Mouse (Mus musculus) naive thymus-derived CD4-positive, alpha-beta T cell, adult 2 months (primary cell): ENCODE data around the gene Arhgap23.
A peak's percentile ranks its signal among the peaks of the same experiment; 100 is the strongest.

ENCODE experiments used
- DNase-seq: peaks from one replicate; pipeline ENCODE4 v3.0.0-alpha.2; 2011; ENCODE audit warnings: low read depth

Gene Arhgap23

DNA sequence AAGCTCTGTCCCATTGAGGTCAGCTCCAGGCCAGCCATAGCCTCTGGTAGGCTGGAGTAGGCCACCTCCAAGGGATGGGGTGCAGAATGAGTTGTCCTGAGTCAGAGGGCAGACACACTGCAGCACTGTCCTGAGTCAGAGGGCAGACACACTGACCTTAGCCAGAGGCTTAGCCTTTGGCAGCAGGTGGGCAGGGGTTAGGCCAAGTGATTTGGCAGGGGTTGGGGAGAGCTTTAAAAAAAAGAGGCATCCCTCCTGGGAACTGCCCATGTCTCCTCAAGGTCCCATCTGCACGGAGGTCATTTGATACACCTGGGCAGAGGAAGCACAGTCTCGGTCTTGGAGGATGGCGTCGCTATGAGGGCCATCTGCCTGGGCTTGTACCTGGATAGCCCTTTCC is 48.7 kb downstream of the Arhgap23 start:
- DNase-seq, result no peak

GRCm38 (mm10) chr11:97465957-97466356 is 50.6 kb downstream of the Arhgap23 start:
- no peak for DNase-seq

DNA sequence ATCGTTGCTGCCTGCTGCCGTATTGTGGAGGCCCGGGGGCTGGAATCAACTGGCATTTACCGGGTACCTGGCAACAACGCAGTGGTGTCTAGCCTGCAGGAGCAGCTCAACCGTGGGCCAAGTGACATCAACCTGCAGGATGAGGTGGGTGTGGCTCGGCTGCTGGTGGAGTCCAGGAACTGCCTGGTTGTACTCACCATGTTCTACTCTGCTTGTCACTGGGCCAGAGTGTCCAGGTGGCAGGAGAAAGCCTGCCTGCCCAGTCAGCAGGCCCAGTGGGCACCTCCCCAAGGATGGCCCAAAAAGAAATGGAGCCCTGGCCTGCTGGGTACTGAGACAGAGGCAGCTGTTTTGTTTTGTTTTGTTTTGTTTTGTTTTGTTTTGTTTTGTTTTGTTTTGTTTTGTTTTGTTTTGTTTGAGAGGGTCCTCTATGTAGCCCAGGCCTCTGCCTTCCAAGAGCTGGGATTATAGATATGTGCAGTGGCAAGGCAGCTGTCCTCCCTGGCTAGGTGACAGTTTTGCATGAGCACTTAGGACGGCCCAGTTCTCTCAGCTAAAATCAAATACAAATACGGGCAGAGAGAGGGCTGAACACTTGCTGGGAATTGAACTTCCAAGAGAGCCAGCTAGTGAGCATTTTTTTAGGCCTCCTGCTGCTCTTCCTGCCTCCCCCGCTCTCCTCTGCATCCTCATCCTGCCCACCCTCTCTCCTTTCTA is 51.3 kb downstream of the Arhgap23 start:
- no peak for DNase-seq

DNA sequence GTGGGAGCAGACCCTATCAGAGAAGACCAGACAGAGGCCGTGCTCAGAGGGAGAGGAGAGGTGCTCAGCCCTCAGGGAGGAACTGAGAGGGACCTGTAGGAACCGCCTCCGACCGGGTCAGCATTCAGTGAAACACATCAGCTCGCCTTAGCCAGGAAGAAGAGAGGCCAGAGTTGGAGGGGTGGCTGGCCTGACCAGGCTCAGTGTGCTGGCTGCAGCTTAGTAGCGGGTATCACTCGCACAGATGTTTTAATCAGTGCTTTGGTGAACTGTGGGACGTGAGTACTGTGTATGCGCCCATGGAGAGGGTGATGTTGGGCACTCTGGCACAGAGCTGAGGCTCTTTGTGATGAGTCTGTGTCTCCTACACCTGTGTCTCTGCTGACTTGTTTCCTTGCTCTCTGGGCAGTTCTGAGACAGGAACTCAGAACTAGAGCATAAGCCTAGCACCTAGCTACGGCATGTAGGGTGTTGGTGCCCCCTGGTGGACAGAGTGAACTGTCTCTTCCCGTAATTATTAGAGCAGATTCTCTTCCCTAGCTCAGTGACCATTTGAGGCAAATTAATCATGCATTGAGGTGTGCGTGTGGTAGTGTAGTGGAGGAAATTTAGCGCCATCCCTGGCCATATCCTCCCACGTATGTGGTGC is 53.4 kb downstream of the Arhgap23 start:
- DNase-seq, result peak; percentile 88

DNA sequence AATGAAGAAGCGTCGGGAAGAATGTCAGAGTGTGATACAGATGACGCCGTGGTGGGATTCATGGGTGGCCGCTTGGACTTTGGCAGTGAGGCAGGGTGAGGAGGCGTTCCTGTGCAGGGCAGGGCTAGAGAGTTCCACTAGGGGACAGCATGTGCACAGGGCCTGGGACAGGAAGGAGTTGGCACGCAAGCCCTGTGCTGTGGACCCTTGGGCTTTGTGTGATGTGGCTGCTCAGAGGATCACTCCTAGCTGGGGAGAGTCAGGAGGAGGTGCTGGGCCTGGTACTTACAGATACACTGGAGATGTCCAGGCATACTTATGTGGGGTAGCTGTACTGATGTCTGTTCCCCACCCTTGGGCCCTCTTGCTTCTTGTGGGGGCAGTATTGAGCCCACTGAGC is 54.5 kb downstream of the Arhgap23 start:
- no peak for DNase-seq

- no peak for DNase-seq
Observed at GRCm38 (mm10) chr11:97471276-97471675, 55.9 kb downstream of the Arhgap23 start.

- peak; percentile 77 for DNase-seq
Observed at GRCm38 (mm10) chr11:97476334-97477095, 61.2 kb downstream of the Arhgap23 start.

DNA sequence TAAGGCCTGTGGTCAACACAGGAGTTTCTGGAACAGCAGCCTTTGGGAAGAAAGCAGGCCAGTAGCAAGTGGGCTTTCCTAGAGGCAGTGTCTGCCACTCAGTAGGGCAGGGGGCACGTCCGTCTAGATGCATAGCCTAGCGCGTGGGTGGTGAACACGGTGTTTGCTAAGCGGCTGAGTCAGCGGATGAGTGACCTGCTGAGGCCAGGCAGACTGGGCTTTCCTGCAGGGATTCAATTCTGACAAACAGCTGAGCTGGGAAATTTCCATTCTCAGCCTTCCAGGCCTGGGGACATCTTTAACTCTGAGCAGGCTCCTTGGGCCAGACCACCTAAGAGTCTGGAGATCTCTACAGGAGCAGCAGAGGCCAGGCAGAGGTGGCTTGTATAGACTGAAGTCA is 62.1 kb downstream of the Arhgap23 start:
- DNase-seq, result no peak

DNA sequence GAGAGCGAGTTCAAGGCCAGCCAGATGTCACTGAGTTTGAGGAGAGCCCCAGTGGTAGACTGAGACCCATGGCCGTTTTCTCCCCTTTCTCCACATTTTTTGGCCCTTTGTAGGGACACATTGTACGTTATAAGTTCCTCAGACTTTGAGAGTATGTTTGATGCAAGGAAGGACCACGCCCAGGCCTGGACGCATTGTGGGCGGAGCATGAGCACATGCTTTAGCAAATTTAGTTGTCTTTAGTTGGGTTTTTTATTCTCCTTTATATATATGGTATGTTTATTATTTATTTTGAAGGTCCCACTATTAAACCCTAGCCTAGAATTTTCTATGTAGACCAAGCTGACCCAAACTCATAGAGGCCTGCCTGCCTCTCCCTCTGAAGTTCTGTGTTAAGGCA is 63.0 kb downstream of the Arhgap23 start:
- no peak for DNase-seq

DNA sequence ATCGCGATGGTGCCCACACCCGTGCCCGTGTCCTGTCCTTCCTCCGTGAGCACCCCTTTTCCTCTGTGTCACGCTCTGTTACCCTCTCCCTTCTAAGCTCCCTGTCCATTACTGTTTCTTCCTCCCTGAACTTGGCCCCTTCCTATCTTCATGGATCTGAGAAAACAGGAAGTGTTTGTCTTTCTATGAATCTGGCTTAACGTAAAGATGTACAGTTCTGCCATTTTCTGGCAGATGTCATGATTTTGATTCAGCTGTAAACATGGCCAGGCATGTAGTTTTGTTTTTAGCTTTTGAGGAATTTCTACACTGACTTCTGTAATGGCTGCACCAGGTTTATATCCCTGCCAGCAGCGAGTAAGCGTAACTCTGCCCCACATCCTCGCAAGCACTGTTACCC is 63.8 kb downstream of the Arhgap23 start:
- DNase-seq, result no peak

DNA sequence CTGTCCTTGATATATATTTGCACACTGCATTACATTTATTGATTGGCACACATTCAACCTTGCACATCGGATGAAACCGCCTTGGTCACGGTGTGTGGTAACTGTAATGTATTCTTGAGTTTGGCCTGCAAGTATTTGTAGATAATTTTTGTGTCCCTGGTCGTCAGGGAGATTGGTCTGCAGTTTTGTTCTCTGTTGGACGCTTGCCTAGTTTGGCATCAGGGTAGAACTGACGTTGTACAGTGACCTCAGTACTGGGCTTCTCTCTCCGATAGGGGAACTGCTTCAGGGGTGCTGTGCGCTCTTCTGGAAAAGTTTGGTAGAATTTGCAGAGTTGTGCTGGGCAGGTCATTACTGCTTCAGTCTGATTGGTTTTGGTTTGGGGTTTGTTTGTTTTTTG is 64.5 kb downstream of the Arhgap23 start:
- DNase-seq, result no peak

DNA sequence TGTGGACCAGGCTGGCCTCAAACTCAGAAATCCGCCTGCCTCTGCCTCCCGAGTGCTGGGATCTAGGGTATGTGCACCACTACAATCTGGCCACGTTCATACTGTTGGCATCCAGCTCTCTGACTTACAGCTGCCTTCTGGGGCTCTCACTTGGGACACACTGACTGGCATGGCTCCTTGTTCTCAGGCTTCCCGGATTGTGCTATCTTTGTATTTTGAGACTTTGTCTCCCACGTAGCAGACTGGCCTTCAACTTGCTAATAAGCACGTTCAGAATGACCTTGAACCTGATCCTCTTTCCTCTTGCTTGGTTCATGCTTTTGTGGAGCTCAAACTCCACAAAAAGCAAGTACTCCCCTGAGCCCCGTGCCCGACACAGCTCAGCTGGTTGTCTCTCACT is 70.3 kb downstream of the Arhgap23 start:
- DNase-seq, result no peak

DNA sequence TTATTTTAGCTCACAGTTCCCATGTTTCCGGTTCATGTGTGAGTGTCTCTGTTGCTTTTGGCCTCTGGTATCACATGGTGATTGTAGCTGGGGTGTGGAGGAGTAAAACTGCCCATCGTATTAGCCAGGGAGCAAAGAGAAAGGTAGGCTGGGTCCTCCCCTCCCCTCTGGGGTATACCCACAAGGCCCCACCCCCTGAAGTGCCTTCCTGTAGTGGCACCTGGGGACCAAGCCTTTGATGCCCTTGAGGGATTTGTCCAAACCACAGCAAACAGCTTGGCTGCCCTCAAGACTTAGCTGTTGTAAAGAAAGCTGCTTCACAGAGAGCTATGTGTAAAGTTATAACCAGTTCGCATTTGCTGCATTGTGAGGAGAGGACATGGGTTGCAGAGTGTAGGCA is 72.3 kb downstream of the Arhgap23 start:
- DNase-seq, result no peak

DNA sequence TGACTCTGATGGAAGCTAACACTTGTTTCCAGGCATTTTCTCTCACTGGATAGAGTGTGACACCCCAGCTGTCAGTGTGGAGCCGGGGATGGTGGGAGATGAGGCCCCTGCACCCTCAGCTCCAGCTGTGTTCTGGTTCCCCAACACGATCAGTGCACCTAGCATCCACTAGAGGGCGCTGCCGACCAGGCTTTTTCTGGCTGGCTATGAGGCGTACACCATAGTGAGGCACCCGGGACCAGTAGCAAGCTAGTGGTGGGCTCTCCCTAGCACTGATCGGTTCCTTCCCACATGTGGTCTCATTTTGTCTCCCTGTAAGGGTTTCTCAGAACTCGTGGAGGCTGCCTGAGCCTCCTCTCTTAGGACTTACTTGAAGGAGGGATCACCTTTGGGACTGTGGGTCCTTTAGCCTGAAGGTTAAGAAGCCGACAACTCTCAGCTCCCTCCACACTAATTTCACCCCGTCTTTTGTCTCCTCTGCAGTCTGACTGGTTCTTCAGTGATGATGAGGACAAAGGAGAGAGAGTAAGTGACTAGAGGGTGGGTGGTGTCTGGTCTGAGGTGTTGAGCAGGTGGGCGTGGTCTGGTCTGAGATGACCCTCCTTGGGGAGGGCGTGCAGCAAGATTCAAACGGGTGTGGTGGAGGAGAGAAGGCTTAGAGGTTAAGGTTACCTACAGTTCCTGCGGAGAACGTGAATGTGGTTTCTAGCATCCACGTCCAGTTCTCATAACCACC is 74.4 kb downstream of the Arhgap23 start:
- DNase-seq, result peak; percentile 87

DNA sequence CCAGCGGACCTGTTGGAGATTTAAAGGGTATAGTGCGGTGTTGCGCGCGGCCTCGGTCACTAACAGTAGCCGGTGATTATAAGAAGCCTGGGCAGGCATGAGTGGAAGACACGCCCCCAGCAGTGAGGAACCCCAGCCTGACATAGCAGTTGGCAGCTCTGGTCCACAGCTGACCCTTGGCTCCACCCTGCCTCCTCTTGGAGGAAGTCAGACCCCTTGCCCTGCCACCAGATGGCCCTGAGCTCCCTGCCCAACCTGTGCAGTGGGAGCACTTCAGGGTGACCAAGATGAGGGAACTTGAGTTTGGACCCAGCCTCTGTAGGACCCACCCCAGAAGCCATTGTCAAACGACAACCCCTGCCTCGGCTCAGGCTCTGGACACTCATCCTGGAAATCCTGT is 76.3 kb downstream of the Arhgap23 start:
- DNase-seq, result no peak

- DNase-seq, result no peak
Observed at GRCm38 (mm10) chr11:97492836-97493235, 77.5 kb downstream of the Arhgap23 start.

DNA sequence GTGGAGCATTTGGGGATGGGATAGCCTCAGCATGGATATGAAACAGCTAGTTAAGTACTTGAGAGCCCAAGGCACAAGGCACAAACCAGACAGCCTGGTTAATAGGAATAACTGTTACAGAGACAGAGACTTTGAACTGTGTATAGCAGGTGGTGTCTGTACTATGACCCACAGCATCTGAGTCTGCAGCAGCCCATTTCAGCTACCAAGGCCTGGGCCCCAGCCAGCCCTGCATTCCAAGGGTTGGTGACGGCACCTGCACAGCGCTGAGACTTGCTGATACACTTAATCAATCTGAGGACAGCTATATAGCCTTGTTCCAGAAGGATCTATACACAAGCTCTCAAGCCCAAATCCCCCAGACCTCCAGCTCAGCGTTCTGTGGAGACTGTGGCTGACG is 82.2 kb downstream of the Arhgap23 start:
- no peak for DNase-seq

DNA sequence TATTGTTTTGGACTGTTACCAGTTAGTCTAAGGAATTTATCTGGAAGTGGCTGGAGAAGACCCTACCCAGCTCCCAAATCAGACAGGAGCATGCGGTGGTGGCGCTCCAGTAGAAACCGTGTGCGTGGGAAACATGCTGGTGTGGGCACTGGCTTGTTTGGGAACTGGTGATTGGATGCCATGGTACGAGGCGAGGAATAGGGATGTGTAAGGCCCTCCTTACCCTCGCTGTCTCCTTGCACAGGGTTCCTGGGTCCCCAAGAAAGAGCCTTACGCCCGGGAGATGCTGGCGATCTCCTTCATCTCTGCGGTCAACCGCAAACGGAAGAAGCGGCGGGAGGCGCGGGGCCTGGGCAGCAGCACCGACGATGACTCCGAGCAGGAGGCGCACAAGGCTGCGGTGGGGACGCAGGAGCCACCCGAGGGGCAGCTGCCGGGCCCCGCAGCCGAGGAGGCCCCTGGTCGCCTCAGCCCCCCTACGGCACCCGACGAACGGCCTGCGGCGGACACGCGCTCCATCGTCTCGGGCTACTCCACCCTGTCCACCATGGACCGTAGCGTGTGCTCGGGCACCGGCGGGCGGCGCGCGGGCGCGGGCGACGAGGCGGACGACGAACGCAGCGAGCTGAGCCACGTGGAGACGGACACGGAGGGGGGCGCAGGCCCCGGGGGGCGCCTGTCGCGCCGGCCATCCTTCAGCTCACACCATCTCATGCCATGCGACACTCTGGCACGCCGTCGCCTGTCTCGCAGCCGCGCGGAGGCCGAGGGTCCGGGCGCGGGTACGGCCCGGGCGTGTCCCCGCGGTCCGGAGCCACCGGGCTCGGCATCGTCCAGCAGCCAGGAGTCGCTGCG is 84.8 kb downstream of the Arhgap23 start, which contains the start of gene 4933428G20Rik:
TSS of gene 4933428G20Rik (minus strand) at position 476 of the 855 bp plus-strand sequence.
- DNase-seq, result no peak

DNA sequence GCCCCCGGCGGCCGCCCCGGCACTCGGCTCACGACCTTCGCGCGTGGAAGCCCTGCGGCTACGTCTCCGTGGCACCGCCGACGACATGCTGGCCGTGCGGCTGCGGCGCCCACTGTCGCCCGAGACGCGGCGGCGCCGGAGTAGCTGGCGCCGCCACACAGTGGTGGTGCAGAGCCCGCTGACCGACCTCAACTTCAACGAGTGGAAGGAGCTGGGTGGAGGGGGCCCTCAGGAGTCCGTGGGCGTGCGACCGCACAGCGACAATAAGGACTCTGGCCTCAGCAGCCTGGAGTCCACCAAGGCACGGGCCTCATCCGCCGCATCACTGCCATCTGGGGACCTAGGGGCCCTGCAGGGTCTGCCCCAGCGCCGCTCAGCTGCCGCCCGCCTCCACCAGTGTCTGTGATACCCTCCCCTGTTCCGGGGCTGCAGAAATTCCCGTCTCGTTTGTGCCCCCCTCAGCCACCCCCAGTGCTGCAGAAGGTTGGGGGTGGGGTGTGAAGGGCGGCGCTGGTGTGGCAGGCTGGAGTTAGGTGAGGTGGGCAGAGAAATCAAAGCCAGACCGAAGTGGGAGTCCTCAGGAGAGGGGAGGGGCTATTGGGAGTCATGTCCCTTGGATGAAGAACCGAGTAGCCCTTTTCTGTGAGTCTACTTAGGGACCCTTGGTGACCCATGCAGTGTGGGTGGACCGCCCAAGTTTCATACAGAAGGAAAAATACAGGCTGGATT is 85.6 kb downstream of the Arhgap23 start:
- no peak for DNase-seq

DNA sequence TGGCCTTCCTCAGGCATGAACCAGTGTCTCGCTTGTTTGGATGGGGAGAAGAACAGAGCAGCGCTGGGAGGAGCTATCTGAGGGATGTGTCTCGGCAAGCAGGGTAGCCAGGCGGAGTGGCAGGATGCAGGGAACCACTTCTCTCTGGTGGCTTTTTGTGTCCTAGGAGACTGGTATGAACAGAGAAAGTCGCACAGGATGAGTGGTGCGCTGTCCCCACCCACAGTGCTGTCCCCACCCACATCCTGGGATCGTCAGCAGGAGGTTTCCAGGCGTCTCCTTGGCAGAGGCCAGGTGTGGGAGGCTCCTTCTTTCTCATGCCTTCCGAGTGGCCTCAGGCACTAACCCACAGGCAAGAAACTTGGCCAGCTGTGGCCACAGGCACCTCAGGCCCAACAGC is 87.0 kb downstream of the Arhgap23 start:
- no peak for DNase-seq

- DNase-seq, result no peak
Observed at GRCm38 (mm10) chr11:97502846-97503245, 87.5 kb downstream of the Arhgap23 start.
